Mouse (Mus musculus) left cerebral cortex, adult 2 months (tissue): ENCODE results near the gene Celsr1. TPM values are rescaled to one million over a fixed set of nuclear protein-coding genes. Genes with fewer than 3 reads are reported as not detected.

Source experiments
- DNase-seq, 2 experiments: peaks; one replicate each; pipeline ENCODE4 v3.0.0; 2021 to 2022; ENCODE audit warnings: low spot score in 2 of 2, mixed read lengths in 1 of 2; ENCODE audit errors: extremely low spot score in 1 of 2
- H3K27ac ChIP-seq: fragments of 200-600 bp; 2 replicates; pipeline ENCODE4 v1.8.1; 2022
- H3K4me3 ChIP-seq: fragments of 200-600 bp; 2 replicates; pipeline ENCODE4 v1.8.1; 2022
- CTCF ChIP-seq: fragments of 200-600 bp; IDR thresholded peaks from 2 replicates; pipeline ENCODE4 v1.8.1; 2022; ENCODE audit warnings: antibody characterized with exemption, mild to moderate bottlenecking, moderate library complexity
- intact Hi-C: fragments of 180-260 bp; cut with DNase I; formaldehyde crosslinking; loops from one replicate; pipeline ENCODE4 v1.15.1; 2025
- total RNA-seq, 2 experiments: library from RNA; stranded (reverse); gene quantifications; 2 replicates each; pipeline ENCODE4 v1.2.3; 2021

Gene Celsr1
- total RNA-seq, 2 experiments from 2014 or later, result 3.7 to 4.6 TPM

- intact Hi-C loops, result no loop called here
Observed at GRCm38 (mm10) chr15:85966032-85966431, 67.5 kb downstream of the Celsr1 start.

GRCm38 (mm10) chr15:85963279-85963840 is 70.2 kb downstream of the Celsr1 start:
- intact Hi-C loops, result no loop called here
- DNase-seq, result no peak
- no peak for TF ChIP-seq CTCF
- no peak overlapping the region for H3K27ac ChIP-seq
- no peak overlapping the region for H3K4me3 ChIP-seq

More at GRCm38 (mm10) chr15:85966032-85966431, 67.5 kb downstream of the Celsr1 start:
- DNase-seq, result no peak
- Histone ChIP-seq H3K27ac (no peak overlapping the region), H3K4me3 (no peak overlapping the region)
- TF ChIP-seq CTCF, result no peak

GRCm38 (mm10) chr15:85962691-85963090 is 70.9 kb downstream of the Celsr1 start:
- DNase-seq, result no peak
- no peak overlapping the region for H3K27ac ChIP-seq
- intact Hi-C loops, result no loop called here
- TF ChIP-seq CTCF, result no peak
- H3K4me3 ChIP-seq, result no peak overlapping the region

DNA sequence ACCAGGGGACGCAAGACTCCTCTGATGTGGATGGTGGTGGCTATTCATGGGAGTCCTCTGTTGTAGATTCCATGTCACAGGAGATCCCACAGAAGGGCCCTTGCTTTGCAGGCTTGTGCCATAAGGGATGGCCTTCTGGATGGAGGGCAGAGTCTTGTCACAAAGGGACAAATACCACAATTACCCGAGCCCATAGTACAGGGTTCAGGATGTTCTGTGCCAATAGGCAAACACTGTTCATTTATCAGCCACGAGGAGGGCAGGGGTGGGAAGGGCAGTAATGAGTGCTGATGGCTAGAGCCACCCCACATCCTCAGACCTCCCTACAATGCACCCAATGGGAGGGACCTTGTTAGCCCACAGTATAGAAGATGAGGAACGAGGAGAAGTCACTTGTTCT is 71.9 kb downstream of the Celsr1 start:
- intact Hi-C loops, result no loop called here
- DNase-seq, result no peak
- no peak for TF ChIP-seq CTCF
- H3K27ac ChIP-seq, result no peak overlapping the region
- H3K4me3 ChIP-seq, result no peak overlapping the region

GRCm38 (mm10) chr15:85961131-85961530 is 72.4 kb downstream of the Celsr1 start:
- no peak for DNase-seq
- Histone ChIP-seq H3K4me3 (no peak overlapping the region), H3K27ac (no peak overlapping the region)
- intact Hi-C loops, result no loop called here
- TF ChIP-seq CTCF, result no peak

DNA sequence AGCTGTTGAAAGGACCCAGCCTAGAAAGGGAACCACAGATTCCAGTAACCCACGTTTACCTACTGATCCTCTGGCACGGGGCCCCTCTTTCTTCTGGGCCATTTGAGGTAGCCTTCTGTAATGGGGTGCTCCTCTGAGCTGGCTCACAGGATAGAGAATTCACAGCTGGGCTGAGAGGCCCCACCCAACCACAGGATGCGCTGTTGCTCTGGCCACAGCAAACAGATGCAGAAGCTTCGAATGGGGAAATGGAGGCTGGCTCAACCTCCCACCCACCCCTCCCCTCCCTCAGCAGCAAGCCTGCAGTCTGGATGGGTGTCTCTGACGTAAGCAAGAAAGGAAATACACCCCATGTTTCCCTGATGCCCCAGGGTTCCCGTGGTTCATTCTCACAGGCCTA is 77.4 kb downstream of the Celsr1 start:
- Histone ChIP-seq H3K4me3 (no peak overlapping the region), H3K27ac (no peak overlapping the region)
- intact Hi-C loops, result no loop called here
- DNase-seq, result no peak
- no peak for TF ChIP-seq CTCF

- Histone ChIP-seq H3K4me3 (no peak overlapping the region), H3K27ac (no peak overlapping the region)
- no peak for DNase-seq
- TF ChIP-seq CTCF, result no peak
- intact Hi-C loops, result no loop called here
Observed at GRCm38 (mm10) chr15:85953458-85953857, 80.1 kb downstream of the Celsr1 start.

DNA sequence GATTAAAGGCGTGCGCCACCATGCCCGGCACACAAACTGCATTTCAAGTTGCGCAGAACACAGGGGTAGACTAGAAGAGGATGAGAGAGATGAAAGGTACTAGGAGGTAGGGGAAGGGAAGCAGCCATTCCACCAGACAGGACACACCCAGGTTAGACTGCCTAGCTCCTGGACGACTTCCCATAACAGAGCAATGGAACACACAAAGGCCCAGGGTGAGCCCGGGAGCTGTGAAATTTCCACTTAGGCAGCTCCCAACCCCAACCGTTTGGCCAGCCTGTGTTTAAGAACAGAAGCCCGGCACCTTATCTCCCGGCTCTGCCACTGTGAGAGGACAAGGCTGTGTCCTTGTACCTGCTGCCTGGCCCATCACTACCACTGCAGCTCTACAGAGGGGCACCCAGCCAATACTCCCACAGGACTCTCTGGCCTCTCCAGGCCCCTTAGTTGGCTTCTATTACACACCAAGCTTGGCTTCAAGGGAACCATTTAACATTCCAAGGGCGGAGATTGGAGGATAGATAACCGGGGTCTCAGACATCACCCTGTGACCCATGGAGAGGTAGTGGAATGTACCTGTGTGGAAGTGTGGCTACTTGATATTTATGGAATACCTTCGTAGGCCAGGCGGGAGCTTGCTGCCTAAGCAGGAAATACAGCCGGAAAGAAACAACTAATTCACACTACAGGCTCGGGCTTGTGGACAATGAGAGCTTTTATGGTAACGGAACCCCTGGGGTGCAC is 84.0 kb downstream of the Celsr1 start:
- Histone ChIP-seq H3K27ac (no peak overlapping the region), H3K4me3 (no peak overlapping the region)
- DNase-seq, result no peak
- intact Hi-C loops, result no loop called here
- no peak for TF ChIP-seq CTCF

GRCm38 (mm10) chr15:85947967-85948366 is 85.6 kb downstream of the Celsr1 start:
- Histone ChIP-seq H3K4me3 (no peak overlapping the region), H3K27ac (no peak overlapping the region)
- intact Hi-C loops, result no loop called here
- TF ChIP-seq CTCF, result no peak
- no peak for DNase-seq

DNA sequence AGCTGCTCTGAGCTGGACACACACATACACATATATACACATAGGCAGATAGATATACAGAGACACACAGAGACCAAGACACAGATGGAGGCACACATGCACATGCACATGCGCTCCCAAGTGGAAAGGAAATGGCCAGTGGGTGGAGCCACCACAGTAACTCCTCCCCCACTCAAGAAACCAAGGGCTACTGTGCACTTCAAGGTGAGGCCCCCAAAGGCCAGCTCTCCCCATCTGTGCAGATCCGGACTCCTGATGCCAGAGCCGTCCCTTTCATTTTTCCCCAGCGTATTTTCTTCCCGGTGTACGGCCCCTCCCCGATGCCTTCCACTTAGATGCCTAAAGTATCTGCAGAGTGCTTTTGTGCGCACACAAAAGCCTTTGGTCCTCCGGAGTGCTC is 86.0 kb downstream of the Celsr1 start:
- H3K27ac ChIP-seq, result no peak overlapping the region
- no peak for DNase-seq

DNA sequence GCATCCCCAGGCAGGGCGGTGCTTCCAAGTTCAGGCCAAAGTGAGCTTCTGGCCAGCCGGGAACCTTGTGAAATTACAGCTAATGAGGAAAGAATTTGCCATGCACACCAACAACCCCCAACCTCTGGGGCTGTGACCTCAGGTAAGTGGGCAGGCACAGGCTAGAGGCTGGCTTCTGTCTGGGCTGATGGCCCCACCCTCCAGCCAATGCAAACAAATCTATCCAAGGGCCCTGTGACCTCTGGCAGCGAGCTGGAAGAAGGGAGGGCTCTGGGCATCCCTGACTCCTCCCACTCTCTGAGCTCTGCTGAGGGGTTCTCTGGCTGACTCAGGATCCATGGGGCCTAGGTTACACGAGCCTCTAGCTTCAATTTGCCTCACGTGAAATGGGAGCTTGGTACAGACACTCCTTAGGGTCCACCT is 97.9 kb downstream of the Celsr1 start:
- TF ChIP-seq CTCF, result no peak

More for the DNA sequence above, 86.0 kb downstream of the Celsr1 start:
- intact Hi-C loops, result no loop called here
- TF ChIP-seq CTCF, result no peak
- H3K4me3 ChIP-seq, result no peak overlapping the region

DNA sequence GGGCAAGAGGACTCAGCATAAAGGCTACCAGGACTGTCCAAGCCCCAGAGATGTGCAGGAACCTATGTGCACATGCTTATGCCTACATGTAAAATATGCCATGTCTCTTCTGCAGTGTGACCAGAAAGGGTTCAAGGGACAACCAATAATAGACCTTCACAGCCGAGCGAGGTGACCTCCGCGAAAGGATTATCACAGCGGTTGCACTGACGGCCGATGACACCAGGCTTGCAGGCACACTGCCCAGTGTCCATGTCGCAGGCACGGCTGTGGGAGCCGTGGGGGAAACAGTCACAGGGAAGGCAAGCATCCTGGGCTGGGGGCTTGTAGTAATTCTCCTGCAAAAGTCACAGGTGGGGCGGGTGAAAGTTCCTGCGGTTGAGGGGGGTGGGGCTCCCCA is 105.4 kb downstream of the Celsr1 start:
- no peak overlapping the region for H3K27ac ChIP-seq
- TF ChIP-seq CTCF, result no peak
- intact Hi-C loops, result no loop called here
- DNase-seq, result no peak
- no peak overlapping the region for H3K4me3 ChIP-seq

More for the DNA sequence above, 97.9 kb downstream of the Celsr1 start:
- Histone ChIP-seq H3K27ac (no peak overlapping the region), H3K4me3 (no peak overlapping the region)
- no peak for DNase-seq
- intact Hi-C loops, result no loop called here

- no peak for DNase-seq
- no peak for TF ChIP-seq CTCF
- H3K4me3 ChIP-seq, result no peak overlapping the region
- intact Hi-C loops, result no loop called here
- no peak overlapping the region for H3K27ac ChIP-seq
Observed at GRCm38 (mm10) chr15:85921855-85922254, 111.7 kb downstream of the Celsr1 start.
